Comparison of ENCODE assay signal across 8 mouse cellular contexts in the genomic region with DNA sequence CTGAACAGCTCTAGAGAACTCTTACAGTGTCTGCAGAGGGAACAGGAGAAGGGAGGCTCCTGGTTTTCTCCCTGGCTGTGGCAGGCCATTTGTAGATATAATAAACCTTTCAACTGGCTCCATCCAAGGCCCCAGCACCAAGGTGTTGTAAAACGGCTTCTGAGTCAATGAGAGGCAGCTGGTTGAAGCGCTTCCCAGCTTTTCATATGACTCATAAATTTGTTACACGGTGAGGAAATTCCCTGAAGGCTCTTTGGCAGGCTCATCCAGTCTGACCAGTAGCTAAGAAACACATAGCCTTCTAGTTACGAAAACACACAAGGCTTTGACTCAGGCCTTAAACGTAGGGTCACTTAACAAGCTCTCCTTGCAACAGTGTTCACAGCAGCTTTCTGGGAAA.
DNase-seq lines count a peak whose midpoint lies in the region; ATAC-seq and TF ChIP-seq lines count a peak whose summit lies in the region.

No protein-coding gene starts in this region.

- H3K9me3 ChIP-seq in lung, embryonic 14.5 days (ENCODE audit: low read depth, low read length): no peaks in the 10 kb centered on the region
- no peaks in the 10 kb centered on the region for H3K9me3 ChIP-seq in hindbrain, embryonic 10.5 days

- no peak for ATAC-seq in lung, embryonic 14.5 days (ENCODE audit: insufficient read depth)

- H3K4me1 ChIP-seq in lung, embryonic 14.5 days (ENCODE audit: insufficient read depth): no peaks in the 10 kb centered on the region
- H3K4me1 ChIP-seq in cerebellum, adult 2 months (ENCODE audit: control insufficient read depth, insufficient read depth, low read length): no peaks in the 10 kb centered on the region
- peaks cover 4% of the 10 kb centered on the region for H3K4me1 ChIP-seq in hindbrain, embryonic 10.5 days (replicated peaks)

- no peak overlapping the region for H3K9ac ChIP-seq in lung, embryonic 14.5 days

- 44% methylated on average over 5 of the region's 5 CpGs for WGBS in lung, embryonic 14.5 days
- WGBS in cerebellum, adult 2 months: 56% methylated on average over 5 of the region's 5 CpGs
- WGBS in hindbrain, embryonic 10.5 days: 79% methylated on average over 5 of the region's 5 CpGs

- no peak overlapping the region for H3K27ac ChIP-seq in lung, embryonic 14.5 days (ENCODE audit: low read depth)
- no peak overlapping the region for H3K27ac ChIP-seq in cerebellum, adult 2 months (ENCODE audit: insufficient read depth, low read length)
- H3K27ac ChIP-seq in hindbrain, embryonic 10.5 days: no peak overlapping the region

- H3K36me3 ChIP-seq in lung, embryonic 14.5 days (ENCODE audit: insufficient read depth): no peaks in the 10 kb centered on the region
- no peaks in the 10 kb centered on the region for H3K36me3 ChIP-seq in hindbrain, embryonic 10.5 days

- no peaks in the 10 kb centered on the region for H3K27me3 ChIP-seq in lung, embryonic 14.5 days (ENCODE audit: insufficient read depth, low read length)
- no peaks in the 10 kb centered on the region for H3K27me3 ChIP-seq in cerebellum, adult 2 months (ENCODE audit: control insufficient read depth, insufficient read depth, low read length)
- H3K27me3 ChIP-seq in hindbrain, embryonic 10.5 days (ENCODE audit: insufficient read depth, poor library complexity, severe bottlenecking): peaks cover 4% of the 10 kb centered on the region; the same call in 1 of the 2 replicates

- peak; percentile 52 for DNase-seq in lung, embryonic 14.5 days
- no peak for DNase-seq in lung, postnatal 4 days
- DNase-seq in fibroblast of lung, adult 2 months (ENCODE audit: low read depth): peak; percentile 98
- DNase-seq in kidney, adult 8-10 months: peak; percentile 9 to 28
- DNase-seq in skeletal muscle tissue, adult 2 months (ENCODE audit: low read depth, low spot score): peak; percentile 75
- DNase-seq in cerebellum, adult 2 months: no peak
- no peak for DNase-seq in hindbrain, embryonic 10.5 days (ENCODE audit: low spot score)
- DNase-seq in embryo, embryonic 10.5 days (ENCODE audit: low spot score): no peak

- no peak overlapping the region for H3K4me2 ChIP-seq in lung, embryonic 14.5 days

- TF ChIP-seq CTCF in lung, embryonic 14.5 days (IDR thresholded peaks at IDR 0.05; ENCODE audit: low read depth): no peak
- TF ChIP-seq CTCF in cerebellum, adult 2 months (IDR thresholded peaks at IDR 0.05; ENCODE audit: borderline replicate concordance, insufficient read depth, low read depth, low read length): no peak

- TF ChIP-seq POLR2A in cerebellum, adult 2 months (IDR thresholded peaks at IDR 0.05; ENCODE audit: borderline replicate concordance, insufficient read depth, low read length): no peak

- H3K4me3 ChIP-seq in lung, embryonic 14.5 days (ENCODE audit: low read depth, low read length): no peak overlapping the region
- H3K4me3 ChIP-seq in cerebellum, adult 2 months (replicated peaks; ENCODE audit: insufficient read depth, low read depth, low read length): no peak overlapping the region
- H3K4me3 ChIP-seq in hindbrain, embryonic 10.5 days: no peak overlapping the region

Comparison
In these comparisons a context has a peak if more than half of its experiments do, and no peak if none do; other contexts are left out.
1. DNase-seq: peak in lung, embryonic 14.5 days (single experiment), fibroblast of lung, adult 2 months (single experiment), kidney, adult 8-10 months (2 of 2) and skeletal muscle tissue, adult 2 months (single experiment); none in lung, postnatal 4 days (0 of 2), cerebellum, adult 2 months (0 of 2), hindbrain, embryonic 10.5 days (single experiment) and embryo, embryonic 10.5 days (single experiment).